Mouse (Mus musculus) v-Abl transformed pro-B cells (cell line): Measurements from ENCODE around the gene Vapa.

Experiments used
- in situ Hi-C, 2 experiments: fragments of 400-800 bp; cut with MboI; formaldehyde crosslinking; loops; one replicate each; pipeline ENCODE4 v1.15.1; 2025; ENCODE audit not compliant: unreplicated experiment in 2 of 2

Vapa gene

GRCm38 (mm10) chr17:65626301-65626700, 12.9 kb upstream of the Vapa start:
- in situ Hi-C loops: no loop called here

DNA sequence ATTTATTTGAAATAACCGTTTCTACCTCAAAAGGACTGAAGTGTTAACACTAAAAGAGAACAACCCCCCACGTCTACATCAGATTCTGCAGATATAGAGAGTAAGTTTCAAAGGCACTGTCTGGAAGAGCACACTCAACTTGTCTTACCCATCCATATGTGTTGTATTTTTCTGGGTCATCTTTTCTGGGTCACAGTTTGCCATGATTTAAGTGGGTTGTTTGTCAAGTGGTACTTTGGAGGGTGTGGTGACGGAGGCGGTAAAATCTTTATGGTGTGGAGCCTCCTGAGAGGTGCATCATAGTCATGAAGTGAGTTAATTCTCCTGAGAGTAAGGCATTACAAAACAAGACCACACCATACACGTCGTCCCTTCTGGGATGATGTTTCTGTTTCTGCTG, 12.2 kb upstream of the Vapa start:
- in situ Hi-C loops: no loop called here

DNA sequence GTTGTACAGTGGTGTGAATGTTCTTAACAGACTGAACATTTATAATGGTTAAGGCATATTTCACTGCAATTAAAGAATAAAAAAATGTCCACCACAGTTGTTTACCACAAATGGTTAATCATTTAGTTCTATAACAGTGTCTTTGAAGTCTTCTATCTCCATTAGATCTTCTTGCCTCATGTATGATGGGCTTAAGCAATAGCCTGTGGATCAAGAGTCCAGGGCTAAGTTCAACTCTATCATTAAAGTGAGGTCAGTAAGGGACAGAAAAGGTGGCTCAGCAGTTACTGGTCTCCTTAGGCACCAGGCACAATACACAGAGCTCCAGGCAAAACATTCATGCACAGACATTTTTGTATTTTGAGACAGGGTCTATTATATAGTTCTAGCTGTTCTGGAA, 9.8 kb upstream of the Vapa start:
- in situ Hi-C loops: loop anchor here (25.0 kb wide), 2 partner anchors 164 to 489 kb away; partner anchors contain the start of genes Ppp4r1 (in 2 of the 2), Ddx11 (in 1 of the 2), Ndufv2 (in 1 of the 2) and Washc1 (in 1 of the 2)

GRCm38 (mm10) chr17:65618431-65618830, 5.1 kb upstream of the Vapa start:
- in situ Hi-C loops: loop anchor here (25.0 kb wide), 2 partner anchors 169 to 494 kb away; partner anchors contain the start of genes Ppp4r1 (in 2 of the 2), Ddx11 (in 1 of the 2), Ndufv2 (in 1 of the 2) and Washc1 (in 1 of the 2)

DNA sequence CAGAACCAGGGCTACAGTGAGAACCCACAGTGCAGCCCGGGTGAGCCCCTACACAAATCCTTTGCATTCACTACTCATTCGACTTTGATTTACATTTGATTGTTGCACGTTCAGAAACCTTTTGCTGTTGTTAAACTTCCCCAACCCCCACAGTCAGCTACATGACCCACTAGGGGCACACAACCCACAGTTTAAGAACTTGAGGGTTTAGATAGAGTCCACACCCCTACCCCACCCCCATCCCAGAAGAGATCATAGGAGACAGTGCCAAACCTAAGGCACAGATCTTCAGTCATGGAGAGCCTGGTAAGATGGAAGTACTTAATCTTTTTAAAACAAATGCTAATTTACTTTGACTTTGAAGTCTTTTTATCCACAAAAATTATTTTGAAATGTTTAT, 2.3 kb upstream of the Vapa start:
- in situ Hi-C loops: loop anchor here (25.0 kb wide), 2 partner anchors 172 to 497 kb away; partner anchors contain the start of genes Ppp4r1 (in 2 of the 2), Ddx11 (in 1 of the 2), Ndufv2 (in 1 of the 2) and Washc1 (in 1 of the 2)

GRCm38 (mm10) chr17:65614431-65614830, 1.1 kb upstream of the Vapa start:
- in situ Hi-C loops: loop anchor here (25.0 kb wide), 2 partner anchors 173 to 498 kb away; partner anchors contain the start of genes Ppp4r1 (in 2 of the 2), Ddx11 (in 1 of the 2), Ndufv2 (in 1 of the 2) and Washc1 (in 1 of the 2)

GRCm38 (mm10) chr17:65613142-65613462, 253 bp downstream of the Vapa start:
- in situ Hi-C loops: loop anchor here (25.0 kb wide), 2 partner anchors 174 to 499 kb away; partner anchors contain the start of genes Ppp4r1 (in 2 of the 2), Ddx11 (in 1 of the 2), Ndufv2 (in 1 of the 2) and Washc1 (in 1 of the 2)

- in situ Hi-C loops: loop anchor here (25.0 kb wide), 2 partner anchors 175 to 500 kb away; partner anchors contain the start of genes Ppp4r1 (in 2 of the 2), Ddx11 (in 1 of the 2), Ndufv2 (in 1 of the 2) and Washc1 (in 1 of the 2)
Observed at GRCm38 (mm10) chr17:65612391-65613141, 789 bp downstream of the Vapa start.

DNA sequence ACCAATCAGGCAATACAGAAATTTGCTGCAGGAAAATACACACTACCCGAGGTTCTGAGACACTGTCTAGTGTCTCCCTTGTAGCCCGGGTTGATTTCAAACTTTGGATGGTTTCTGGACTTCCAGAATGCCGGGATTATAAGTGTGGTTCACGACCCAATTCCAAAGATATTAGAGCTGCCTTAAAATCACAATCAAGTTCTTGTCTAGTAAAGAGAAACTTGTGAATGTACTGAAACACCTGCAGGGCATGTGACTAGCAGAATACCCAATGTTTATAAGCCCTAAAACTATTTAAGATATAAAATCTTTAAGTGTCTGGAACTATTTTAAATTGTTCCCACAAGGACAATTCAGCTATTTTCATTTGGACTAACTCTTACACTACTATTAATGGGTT, 1.6 kb downstream of the Vapa start:
- in situ Hi-C loops: loop anchor here (25.0 kb wide), 2 partner anchors 176 to 501 kb away; partner anchors contain the start of genes Ppp4r1 (in 2 of the 2), Ddx11 (in 1 of the 2), Ndufv2 (in 1 of the 2) and Washc1 (in 1 of the 2)

DNA sequence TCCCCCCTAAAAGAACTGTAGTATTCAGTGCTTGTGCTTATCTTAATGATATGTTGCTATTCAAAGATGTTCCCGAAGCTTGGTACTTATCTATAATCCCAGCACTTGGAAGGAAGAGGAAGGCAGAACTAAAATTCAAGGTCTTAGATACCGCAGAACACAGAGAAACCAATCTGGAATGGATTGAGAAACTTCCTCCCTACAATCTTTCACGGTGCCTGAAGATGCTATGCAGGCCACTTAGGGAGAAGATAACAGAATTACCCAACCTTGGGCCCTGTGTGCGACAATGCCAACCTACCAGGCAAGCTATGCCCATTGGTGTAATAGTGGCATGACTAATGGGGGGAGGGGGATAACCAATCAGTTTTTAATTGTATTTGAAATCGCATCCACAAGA, 4.6 kb downstream of the Vapa start:
- in situ Hi-C loops: loop anchor here (25.0 kb wide), 2 partner anchors 179 to 504 kb away; partner anchors contain the start of genes Ppp4r1 (in 2 of the 2), Ddx11 (in 1 of the 2), Ndufv2 (in 1 of the 2) and Washc1 (in 1 of the 2)

GRCm38 (mm10) chr17:65608312-65608687, 5.1 kb downstream of the Vapa start:
- in situ Hi-C loops: loop anchor here (25.0 kb wide), 2 partner anchors 179 to 504 kb away; partner anchors contain the start of genes Ppp4r1 (in 2 of the 2), Ddx11 (in 1 of the 2), Ndufv2 (in 1 of the 2) and Washc1 (in 1 of the 2)

- in situ Hi-C loops: loop anchor here (25.0 kb wide), 2 partner anchors 180 to 505 kb away; partner anchors contain the start of genes Ppp4r1 (in 2 of the 2), Ddx11 (in 1 of the 2), Ndufv2 (in 1 of the 2) and Washc1 (in 1 of the 2)
Observed at GRCm38 (mm10) chr17:65607574-65608311, 5.6 kb downstream of the Vapa start.

GRCm38 (mm10) chr17:65606014-65606413, 7.3 kb downstream of the Vapa start:
- in situ Hi-C loops: loop anchor here (25.0 kb wide), 2 partner anchors 181 to 506 kb away; partner anchors contain the start of genes Ppp4r1 (in 2 of the 2), Ddx11 (in 1 of the 2), Ndufv2 (in 1 of the 2) and Washc1 (in 1 of the 2)

DNA sequence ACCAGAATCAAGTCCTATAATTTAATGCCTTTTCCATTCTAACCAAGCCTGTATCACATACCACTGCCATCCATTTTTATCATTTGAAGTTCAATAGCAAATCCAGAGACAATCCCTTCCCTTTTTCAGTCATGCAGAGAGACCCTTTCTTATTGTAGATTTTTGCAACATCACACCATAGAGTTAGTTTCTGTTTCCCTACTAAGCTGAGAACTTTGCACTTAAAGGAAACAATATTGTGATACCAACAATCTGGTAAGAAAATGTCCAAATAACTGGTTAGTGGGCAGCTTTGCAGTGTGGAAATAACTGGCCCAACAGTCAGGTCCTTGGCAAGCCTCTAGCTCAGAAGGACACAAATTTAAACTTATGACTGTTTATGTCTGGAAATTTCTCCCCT, 8.5 kb downstream of the Vapa start:
- in situ Hi-C loops: loop anchor here (25.0 kb wide), 2 partner anchors 182 to 507 kb away; partner anchors contain the start of genes Ppp4r1 (in 2 of the 2), Ddx11 (in 1 of the 2), Ndufv2 (in 1 of the 2) and Washc1 (in 1 of the 2)

- in situ Hi-C loops: loop anchor here (25.0 kb wide), 2 partner anchors 183 to 508 kb away; partner anchors contain the start of genes Ppp4r1 (in 2 of the 2), Ddx11 (in 1 of the 2), Ndufv2 (in 1 of the 2) and Washc1 (in 1 of the 2)
Observed at GRCm38 (mm10) chr17:65604315-65604714, 9.0 kb downstream of the Vapa start.

- in situ Hi-C loops: no loop called here
Observed at GRCm38 (mm10) chr17:65597857-65598486, 15.4 kb downstream of the Vapa start.

- in situ Hi-C loops: no loop called here
Observed at GRCm38 (mm10) chr17:65594687-65595086, 18.7 kb downstream of the Vapa start.

- in situ Hi-C loops: no loop called here
Observed at GRCm38 (mm10) chr17:65586892-65587291, 26.5 kb downstream of the Vapa start.

DNA sequence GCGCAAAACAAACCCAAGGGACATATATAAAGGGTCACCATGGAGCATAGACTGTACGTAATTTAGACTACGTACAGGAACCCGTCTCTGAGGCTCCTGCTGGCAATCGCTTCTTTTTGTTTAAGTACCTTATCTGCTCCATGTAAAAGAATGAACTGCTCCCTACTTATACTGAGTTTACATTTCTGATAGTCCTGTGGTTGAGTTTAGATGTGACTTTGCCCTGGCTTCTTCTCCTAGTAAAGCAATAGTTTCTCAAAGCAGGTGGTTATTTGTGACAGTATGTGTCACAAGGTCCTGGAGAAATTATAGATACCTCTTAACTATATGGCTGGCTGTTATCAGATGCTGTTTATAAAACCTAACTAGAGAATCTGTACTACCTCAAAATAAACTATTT, 31.9 kb downstream of the Vapa start:
- in situ Hi-C loops: no loop called here
